Mouse (Mus musculus): ENCODE results near the gene Kpna7.

Gene Kpna7

DNA sequence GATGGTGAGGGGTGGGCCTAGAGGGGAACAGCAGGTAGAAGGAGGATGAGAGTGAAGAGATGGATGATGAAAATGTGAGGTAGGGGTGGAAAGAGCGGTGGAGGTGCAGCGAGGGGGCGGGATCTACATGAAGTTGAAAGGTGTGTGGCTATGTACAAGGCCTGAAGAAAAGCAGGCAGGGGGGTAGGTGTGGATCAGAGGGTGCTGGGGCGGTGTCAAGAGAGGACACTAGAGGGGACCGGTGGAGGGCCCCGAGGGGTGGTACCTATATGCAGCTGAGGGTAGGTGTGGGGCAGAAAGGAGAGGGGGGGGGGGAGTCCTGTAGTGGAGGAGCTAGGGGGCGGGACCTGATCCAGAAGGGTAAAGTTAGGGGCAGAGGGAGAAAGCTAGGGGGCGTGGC is 119.4 kb downstream of the Kpna7 start:
- no peak for DNase-seq (ENCODE audit: low read depth)

DNA sequence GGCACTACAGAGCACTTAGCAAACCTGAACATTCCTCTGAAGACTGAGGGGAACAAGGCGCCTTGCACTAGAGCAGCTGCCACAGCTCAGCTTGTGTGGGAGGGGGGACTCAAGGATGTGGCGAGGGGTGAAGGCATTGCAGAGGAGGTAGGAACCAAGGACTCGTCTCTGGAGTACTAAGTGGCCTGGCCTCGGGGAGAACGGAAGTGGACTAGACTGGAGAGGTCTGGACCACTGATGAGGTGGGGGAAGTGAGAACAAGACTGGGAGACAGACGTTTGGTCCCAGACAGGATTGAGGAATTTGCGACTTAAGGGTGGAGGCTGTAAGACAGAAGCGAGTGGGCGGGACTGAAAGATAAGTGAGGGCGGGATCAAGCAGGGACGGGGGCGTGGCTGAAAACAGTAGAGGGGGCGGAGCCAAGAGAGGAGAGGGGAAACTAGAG is 120.0 kb downstream of the Kpna7 start:
- DNase-seq (ENCODE audit: low read depth) = no peak

DNA sequence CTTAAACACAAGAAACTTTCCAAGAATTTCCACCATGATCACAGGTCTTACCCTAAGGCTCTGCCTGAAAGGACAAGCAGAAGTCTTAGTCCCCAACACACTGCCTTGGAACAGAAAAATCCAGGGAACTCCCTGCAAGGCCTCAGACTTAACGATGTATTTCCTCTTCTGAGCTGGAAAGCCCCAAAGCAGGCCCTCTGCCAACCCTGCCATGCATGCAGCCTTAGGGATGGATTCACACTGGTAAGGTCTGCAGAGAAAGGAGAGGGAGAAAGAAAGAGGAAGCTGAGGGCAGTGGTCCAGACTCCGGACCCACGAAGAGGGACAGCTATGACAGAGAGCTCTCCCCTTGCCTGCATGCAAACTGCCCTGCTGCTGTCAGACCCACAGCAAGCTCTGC is 120.4 kb downstream of the Kpna7 start:
- DNase-seq (ENCODE audit: low read depth) = no peak

DNA sequence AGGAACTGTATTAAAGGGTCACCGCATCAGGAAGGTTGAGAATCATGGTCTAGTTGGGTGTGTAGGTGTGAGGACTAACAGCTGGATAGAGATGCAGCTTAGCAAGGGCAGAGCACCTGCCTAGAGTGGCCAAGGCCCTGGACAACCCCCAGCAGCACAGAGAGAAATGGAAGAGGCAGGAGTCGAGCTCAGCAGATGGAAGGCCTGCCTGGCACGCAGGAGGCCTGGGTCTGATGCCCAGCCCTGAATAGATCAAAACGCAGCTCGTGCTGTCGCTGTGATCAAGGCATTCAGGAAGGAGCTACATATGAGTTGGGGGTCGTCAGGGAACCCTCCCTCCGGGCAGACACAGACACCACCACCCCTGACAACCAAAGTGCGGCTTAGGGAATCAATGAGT is 125.6 kb downstream of the Kpna7 start:
- DNase-seq (ENCODE audit: low read depth) = no peak

DNA sequence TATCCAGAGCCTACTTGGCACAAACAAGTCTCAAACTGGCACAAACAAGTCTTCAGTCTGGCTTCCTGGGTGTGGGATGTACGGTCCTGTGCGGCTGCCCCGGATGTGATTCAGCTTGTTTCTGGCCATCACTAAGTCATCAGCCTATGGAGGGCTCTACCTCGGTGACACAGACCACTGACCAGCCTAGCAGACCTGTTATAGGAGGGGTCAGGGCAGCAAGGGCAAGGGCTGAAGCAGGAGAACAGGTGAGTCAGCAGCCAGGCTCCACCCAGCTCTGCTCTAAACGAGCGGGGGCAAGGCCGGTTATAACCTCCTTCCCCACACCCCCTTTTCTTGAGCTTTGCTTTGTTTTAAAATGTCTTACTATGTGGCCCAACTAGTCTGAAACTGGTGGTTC is 129.4 kb downstream of the Kpna7 start:
- no peak for DNase-seq (ENCODE audit: low read depth)

DNA sequence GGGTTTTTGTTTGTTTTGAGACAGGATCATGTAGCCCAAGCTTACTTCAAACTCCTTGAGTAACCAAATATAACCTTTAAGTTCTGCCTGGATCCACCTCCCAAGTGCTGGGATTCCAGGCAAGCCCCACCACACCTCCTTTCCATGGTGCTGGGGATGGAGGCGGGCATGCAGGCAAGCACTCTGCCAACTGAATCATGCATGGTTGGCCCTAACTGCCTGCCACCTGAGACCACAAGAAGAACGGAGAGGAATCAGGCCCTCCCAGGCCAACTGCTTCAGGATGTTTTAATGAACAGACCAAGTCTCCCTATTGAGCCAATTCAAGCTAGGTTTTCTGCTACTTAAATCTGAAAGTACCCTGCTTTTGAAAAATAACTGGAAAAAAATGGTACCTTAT is 131.2 kb downstream of the Kpna7 start:
- DNase-seq (ENCODE audit: low read depth) = no peak

DNA sequence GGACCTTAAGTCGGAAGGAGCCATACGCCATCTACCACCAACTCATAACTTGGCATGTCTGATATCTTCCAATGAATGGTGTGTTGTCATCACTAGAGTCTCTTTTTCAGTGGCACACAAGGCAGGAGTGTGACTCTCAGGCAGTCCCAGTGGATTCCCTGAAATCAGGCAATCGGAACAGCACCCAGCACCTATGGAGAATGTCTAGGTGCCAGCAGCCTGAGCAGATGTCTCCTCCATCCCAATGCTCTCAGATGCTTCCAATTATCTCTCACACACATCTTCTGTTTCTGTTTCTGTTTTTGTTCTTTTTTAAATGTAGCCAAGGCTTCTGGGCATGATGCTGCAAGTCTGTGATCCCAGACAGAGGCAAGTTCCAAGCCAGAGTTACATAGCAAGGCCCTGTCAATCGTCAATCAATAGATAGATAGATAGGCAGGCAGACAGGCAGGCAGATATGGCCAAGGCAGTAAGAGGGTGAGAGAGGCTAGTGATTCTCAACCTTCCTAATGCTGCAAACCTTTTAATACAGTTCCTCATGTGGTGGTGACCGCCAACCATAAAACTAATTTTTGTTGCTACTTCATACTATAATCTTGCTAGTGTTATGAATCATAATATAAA is 133.3 kb downstream of the Kpna7 start:
- no peak for DNase-seq (ENCODE audit: low read depth)

DNA sequence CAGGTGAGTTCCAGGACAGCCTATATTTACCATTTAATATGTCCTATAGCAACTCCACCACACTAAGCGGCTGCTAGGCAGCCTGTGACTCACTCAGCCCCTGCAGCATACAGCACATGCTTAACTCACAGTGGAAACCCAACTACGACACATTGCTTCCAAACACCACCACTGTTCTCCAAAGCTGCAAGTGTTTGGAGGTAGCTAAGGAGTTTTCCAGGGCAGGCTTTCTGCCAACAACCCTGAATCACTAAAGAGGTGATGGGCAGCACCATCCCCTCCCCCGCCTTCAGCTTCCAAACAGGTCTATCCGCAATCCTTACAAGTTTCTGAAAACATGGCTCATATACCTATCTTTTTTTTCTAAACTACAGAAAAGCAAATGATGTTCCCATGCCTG is 134.0 kb downstream of the Kpna7 start:
- no peak for DNase-seq (ENCODE audit: low read depth)

DNA sequence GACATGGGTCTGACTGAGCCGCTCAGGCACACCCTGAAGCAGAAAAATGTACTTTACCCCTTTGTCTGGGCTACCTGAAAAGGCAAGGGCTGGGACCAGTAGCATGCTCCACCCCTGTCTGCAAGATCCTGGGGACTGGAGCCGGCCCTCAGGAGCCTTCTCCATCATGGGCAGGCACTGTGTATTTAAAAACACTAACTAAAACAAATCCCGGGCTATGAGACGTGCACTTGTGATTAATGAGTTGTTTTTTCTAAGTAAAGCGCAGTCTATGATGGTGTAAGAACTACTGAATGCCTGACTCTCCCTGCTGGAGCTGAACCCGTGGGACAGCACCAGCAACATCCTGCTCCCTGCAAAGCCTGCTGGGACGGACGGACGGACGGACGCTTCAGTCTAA is 135.4 kb downstream of the Kpna7 start:
- DNase-seq (ENCODE audit: low read depth) = no peak

DNA sequence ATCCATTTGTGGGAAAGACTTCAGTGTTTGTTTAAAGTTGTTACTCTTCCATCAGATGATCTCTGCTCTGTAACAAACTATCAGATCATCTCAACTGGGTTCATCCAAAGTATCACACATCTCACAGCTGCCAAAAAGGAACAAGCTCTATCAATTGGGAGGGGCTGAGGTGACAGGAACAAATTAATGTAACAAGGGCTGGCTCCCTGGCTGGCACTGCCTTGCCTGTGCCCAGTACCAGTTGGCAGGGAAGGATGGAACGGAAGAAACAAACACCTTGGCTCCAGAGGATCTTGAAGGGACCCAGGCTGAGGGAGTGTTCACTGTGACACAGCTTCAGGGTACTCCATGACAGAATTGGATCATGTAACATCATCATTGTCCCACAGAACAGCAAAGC is 135.8 kb downstream of the Kpna7 start:
- no peak for DNase-seq (ENCODE audit: low read depth)

DNA sequence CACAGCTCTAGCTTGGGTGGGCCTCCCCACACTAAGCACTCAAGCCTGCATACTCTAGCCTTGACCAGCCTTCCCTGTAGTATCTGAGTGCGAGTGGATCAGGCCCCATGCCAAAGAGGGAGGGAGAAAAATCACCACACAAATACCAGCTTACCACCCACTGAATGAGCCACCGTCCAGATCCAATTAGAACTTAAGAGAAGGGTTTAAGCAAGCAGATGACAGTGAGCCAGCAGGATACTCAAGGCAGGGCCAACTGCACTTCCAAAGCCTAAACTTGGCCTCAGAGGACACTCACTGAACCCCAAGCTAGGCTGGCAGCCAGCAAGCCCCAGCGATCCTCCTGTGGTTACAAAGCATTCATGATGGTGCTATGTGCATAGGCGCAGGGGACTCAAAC is 137.8 kb downstream of the Kpna7 start:
- no peak for DNase-seq (ENCODE audit: low read depth)

DNA sequence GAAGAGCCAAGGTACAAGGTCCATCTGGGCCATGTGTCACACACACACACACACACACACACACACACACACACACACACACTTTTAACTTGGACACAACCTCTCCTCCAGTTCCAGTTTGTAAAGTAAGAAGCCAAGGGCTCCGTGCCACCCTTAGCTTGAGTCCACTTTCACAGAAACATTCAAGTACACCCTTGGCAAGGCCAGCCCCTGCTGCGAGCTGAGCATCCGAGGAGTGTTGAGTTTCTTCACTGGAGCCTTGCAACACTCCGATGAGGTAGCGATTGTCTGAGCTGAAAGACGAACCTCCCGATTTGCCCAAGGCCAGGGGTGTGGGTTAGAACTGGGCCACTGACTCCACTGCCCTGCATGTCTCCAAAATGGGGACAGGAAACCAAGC is 138.9 kb downstream of the Kpna7 start:
- DNase-seq (ENCODE audit: low read depth) = peak; percentile 18

DNA sequence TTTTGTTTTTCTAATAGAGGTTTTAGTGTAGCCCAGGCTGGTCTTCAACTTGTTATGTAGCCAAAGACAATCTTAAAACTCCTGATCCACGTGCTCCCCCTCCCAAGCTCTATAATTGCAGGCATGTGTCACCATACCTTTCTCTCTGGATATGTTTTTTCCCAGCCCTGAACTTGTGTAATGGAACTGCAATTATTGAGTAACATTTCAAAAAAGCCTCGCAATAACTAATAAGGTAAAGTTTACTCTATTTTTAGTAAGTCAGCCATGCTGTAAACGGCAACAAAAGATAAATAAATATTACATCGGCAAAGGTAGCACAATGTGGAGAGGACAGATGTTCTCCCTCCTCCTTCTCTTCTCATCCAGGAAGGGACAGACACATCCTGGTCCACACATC is 139.5 kb downstream of the Kpna7 start:
- DNase-seq (ENCODE audit: low read depth) = no peak

DNA sequence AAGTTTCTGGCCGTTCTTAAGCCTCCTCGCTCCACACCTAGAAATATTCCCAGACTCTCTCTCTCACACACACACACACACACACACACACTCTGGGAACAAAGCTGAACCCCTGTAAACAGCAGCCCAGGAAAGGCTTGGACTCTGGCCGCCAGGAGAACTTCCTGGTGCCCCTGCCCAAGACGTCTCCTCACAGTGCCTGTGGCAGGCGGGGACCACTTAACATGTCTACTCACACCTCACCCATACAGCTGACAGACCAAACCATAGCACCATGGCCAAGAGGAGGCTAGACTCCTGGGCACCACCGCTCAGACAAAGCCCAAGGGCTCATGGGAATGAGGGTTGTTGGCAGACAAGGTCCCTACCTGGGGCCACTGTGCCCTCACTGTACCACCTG is 140.5 kb downstream of the Kpna7 start:
- DNase-seq (ENCODE audit: low read depth) = no peak

DNA sequence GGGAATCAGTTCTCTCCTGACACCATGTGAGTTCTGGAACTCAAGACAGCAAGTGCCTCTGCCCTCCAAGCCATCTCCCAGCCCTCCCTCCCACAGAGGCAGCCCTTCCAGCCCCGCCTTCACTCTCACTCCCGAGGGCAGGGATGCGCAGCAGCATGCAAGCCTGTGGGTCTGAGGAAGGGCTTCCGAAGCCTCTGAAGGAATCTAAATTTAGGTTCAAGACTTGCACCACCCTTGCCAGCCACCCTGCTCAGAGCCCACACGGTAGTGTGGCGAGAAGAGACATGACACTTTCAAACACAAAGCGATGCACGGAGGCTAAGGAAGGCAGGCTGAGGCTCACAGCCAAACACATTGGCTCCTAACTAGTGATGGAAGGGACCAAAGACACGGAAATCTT is 141.4 kb downstream of the Kpna7 start:
- DNase-seq (ENCODE audit: low read depth) = no peak

DNA sequence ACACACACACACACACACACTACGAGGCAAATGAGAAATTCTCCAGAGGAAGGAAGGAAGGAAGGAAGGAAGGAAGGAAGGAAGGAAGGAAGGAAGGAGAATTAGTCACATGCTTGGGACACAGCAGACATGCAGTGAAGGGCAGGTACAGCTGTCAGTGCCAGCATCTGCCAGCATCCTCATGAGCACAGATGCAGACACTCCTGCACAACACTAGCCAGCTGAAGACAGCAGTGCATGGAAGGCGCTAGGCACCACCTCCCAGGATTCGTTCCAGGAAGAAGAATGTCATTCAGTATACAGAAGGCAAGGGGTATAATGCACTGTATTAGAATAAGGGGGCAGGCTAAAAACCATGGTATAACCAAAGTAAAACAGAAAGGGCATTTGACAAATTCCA is 142.9 kb downstream of the Kpna7 start:
- no peak for DNase-seq (ENCODE audit: low read depth)

DNA sequence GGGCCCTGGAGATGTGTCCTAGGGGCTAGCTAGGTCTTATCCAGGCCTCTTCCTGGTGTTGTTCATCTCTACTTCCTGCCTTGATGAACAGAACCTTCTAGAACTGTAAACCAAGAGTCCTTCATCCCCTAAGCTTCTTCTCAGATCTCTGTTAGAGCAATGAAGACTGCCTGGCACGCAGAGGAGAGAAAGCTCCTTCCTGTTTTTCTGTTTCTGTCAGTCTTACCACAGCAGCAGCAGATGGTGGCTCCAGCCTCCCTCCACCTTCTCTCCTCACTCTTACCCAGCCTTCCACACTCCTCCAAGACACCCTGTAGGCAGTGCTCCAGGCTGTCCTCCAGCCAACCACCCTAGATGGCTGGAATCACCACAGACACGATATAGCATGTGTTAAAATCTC is 146.5 kb downstream of the Kpna7 start:
- no peak for DNase-seq (ENCODE audit: low read depth)

All from 416B (cell line).